Mouse (Mus musculus) adrenal gland, postnatal 25 days (tissue): ENCODE data around the gene Prame. TPM values are rescaled to one million over a fixed set of nuclear protein-coding genes. Genes with fewer than 3 reads are reported as not detected.
A peak's percentile ranks its signal among the peaks of the same experiment; 100 is the strongest.
"Not testable (repeated sequence)": the region's sequence is repeated elsewhere in the genome, so short reads cannot be mapped to it uniquely, and the experiment has no call there.

Source experiments
- DNase-seq: peaks from one replicate; pipeline ENCODE4 v3.0.0; 2021; ENCODE audit warnings: mixed read lengths
- long read RNA-seq: library from polyadenylated mRNA; stranded (forward); transcript quantifications from one replicate; pipeline ENCODE4 v2.0.0, GENCODE M21; 2021
- total RNA-seq: library from RNA; stranded (reverse); gene quantifications from 2 replicates; pipeline ENCODE4 v1.2.3, GENCODE M21; 2021

Prame gene
- total RNA-seq = not detected in 2 replicates
- long read RNA-seq = 0 reads

DNA sequence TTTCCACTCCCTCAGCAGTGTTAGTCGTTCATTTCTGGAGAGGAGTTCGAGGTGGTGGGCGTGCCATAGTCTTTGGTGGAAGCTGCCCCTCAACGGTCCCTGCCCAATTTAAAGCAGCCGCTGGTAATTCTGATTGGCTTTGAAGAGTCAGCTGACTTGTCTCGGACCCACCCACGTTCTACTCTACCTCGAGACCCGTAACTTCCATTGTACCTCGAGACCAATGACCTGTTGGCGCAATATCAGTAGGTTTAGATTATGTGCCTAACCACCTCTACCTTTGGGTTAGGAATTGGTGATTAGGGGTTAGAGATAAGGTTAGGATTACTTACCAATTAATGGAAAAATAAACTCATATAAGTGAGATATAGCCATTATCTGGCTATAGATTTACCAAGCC, at the start of gene Prame:
Gene Prame, minus strand, starts transcription at position 101 of the 400 bp plus-strand sequence.
- no peak for DNase-seq

DNA sequence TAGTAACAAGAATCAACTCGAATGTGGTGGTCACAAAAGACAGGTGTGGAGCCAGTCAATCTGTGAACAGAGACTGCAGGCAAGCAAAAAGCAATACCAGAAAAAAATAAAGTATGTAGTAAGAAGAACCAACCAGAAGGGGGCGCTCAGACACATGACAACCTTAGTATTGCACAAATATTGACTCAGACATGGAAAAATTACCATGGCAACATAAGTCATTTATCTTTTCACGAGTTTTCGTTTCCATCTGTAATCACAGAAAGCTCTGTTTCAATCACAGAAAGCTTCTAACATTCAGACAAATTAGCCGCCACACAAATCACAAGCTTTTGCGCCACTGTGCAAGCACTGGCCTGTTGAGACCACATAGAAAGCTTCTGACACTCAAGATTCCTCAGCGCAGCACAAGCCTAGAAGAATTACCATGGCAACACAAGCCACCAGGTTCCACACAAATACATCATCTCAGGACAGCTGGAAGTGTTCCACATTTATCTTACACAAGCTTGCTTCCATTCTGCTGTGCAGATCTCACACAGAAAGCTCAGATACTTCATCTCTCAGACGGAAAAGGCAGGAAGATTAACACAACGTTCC, 24.8 kb upstream of the Prame start:
- DNase-seq = peak; percentile 24

GRCm38 (mm10) chrX:135601298-135602029, 26.0 kb downstream of the Prame start:
- peak; percentile 3 for DNase-seq

- DNase-seq = no peak
These were observed 28.8 kb downstream of the Prame start, which contains the start of gene Nxf7 for GRCm38 (mm10) chrX:135598677-135599076. Gene Nxf7 (minus strand): TSS chrX:135598777.

DNA sequence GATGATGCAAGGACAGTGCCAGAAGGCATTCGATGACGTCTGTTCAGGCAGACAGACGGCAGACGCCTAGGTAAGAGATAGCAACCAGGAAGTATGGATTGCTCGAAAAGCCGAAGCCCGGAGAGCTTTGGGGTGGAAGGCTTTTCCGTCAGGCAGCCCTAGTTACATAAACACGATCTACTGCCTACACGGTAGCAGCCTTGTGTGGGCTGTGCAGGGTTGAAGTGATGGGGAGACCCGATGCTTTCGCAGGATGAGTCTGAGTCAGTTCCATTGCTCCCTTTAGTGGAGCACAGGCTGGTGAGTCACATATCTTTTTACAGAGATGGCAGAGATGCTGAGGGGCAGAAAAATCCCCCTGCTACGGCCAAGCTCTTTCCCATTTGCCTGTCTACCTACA, 29.4 kb downstream of the Prame start:
- no peak for DNase-seq

DNA sequence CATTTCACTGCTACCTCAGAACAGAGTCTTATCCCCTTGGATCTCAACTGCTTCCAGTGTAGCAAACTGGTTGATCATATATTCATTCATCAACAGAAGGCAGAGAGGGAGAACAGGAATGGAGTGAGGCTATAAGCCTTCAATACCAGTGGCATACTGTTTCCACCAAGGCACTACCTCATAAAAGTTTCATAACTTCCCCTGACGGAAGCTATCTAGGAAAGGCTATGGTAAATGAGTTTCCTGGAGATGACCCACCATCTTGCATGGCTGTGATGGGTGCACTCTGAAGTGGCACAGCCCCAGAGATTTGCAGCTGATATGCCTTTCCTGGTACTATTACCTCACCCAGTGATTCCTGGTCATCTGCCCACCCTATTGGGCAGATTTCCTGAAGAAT, 51.1 kb downstream of the Prame start:
- no peak for DNase-seq

DNA sequence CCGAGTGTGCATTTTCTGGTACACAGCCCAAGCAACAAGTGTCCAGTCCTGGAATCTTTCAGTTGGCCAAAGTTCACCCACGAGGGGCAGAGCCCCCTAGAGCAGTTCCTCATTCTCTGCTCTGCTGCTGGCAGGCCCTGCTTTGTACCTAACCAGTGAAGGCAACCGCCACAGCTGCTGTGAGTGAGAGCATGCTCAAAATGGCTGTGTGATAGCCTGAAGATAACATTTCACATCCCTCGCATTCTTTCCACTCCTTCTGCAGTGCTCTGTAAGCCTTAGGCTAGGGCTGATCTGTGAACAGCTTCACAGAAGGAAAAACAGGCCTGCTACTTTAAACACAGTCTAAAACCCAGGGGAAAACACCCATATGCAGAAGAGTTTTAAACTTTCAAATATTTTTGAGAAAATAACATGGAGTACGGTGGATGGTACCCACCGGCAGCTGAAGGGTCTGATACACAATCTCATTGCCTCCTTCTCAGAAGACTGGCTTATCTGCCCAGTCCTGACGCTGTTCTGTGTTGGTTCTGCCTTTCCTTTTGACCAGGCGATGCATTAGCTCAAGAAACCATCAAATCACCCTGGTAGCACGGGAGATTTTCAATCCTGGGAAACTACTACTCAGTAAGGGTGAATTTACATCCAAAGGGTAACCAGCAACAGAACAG, 52.4 kb downstream of the Prame start:
- not testable (repeated sequence) for DNase-seq

- not testable (repeated sequence) for DNase-seq
These were observed 53.1 kb downstream of the Prame start for GRCm38 (mm10) chrX:135574261-135574957.

DNA sequence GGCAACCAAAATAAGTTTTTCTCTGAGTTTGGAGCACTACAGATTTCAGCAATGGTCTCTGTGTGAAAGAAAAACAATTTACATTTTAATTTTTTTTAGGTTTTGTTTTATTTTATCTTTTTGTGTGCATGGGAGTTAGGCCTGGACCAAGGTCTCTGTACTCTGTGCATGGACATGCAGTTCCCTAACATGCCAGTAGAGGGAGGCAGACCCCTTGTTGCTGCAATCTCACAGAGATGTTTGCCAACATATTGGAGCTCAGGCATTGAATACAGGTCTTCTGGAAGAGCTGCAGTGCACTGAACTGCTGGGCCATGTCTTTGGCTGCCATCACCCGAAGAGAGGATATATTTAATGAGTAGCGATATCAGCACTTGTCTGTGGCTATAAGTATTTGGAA, 58.0 kb downstream of the Prame start:
- DNase-seq = peak; percentile 46

DNA sequence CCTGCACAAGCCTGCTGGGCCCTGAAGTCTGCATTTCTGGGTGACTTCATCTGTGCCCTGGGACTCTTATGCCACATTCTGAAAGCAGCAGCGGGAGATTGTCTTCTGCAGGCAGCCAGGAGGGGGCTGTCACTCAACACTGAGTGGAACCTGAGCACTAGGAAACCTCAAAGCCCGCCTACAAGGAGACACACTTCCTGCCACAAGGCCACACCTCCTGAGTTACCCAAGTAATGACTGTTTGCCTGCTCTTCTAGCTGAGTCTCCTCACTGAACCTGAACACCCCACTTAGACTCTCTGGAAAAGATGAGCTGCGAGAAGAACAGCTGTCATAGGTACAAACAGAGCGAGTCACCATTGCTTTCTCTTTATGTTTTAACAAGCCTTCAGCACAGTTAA, 62.6 kb downstream of the Prame start:
- DNase-seq = not testable (repeated sequence)

Other genes starting within 250 kb of the Prame start
- not detected in 2 replicates for gene Gm7903, start 193.9 kb downstream of the Prame start, total RNA-seq
- gene AV320801, start 133.1 kb downstream of the Prame start, total RNA-seq = not detected in 2 replicates
- not detected in 2 replicates for gene Nxf7, start 28.9 kb downstream of the Prame start, total RNA-seq
- gene Tcp11x2, start 66.1 kb upstream of the Prame start, total RNA-seq = not detected in 2 replicates
- not detected in 2 replicates for gene Tmsb15a, start 97.6 kb upstream of the Prame start, total RNA-seq
- gene Armcx5, start 115.0 kb upstream of the Prame start, total RNA-seq = 22.1 and 38.6 TPM in 2 replicates
- 90.8 and 104 TPM in 2 replicates for gene Gprasp1, start 115.0 kb upstream of the Prame start, total RNA-seq
- gene Bhlhb9, start 169.9 kb upstream of the Prame start, total RNA-seq = 16.0 and 20.3 TPM in 2 replicates
- gene Gprasp2, start 211.3 kb upstream of the Prame start, total RNA-seq = 28.2 and 29.4 TPM in 2 replicates